ENCODE assay signal across 8 mouse cellular contexts in the genomic region with DNA sequence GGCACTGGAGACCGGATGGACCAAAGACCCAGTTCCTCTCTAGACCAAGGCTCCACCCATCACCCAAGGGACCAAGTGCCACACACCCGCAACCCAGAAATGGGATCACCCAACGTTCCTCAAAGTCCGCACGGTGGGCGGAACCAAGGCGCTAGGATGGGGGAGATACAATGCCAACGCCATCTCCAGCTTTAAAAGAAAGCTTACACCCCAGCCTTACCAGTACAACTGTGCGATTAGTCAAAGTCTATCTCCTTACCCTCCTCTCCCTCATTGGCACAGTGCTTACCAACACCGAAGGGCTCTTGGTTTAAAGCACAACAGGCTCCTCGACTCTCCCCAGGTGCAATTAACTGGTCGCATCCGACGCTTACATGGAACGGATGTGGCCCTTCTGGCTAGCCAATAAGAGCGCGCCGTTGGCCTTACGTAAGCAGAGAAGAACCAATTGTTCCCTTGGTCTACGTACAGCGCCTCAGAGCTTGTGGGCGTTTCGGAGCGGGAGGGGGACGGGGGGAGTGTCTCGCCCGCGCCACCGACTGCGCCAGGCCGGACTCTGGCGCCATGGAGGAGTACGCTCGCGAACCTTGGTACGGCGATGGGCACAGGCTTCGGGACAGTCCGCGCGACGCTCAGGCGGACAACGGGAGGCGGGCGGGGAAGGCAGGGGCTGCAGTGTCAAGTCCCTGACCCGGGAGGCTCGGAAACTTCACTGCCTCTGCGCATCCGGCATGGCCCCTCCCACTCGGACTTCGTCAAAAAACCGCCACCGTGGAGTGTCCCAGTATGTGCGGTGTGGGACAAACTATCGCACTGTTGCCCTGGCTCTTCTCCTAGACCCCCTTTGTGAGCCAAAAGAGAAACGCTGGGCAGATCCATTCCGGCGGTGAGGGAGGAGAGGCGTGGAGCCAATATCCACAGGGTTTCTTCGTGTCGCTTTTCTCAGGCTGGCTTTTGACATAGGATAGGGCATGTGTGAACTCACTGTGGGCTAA. TPM values are rescaled to one million over a fixed set of nuclear protein-coding genes. Genes with fewer than 3 reads are reported as not detected.
DNase-seq lines count a peak whose midpoint lies in the region; ATAC-seq lines count a peak whose summit lies in the region.

TSS of gene Pqbp1 (minus strand) at position 390 of the 995 bp plus-strand sequence.
TSS of gene Timm17b (plus strand) at position 478 of the 995 bp plus-strand sequence.

- H3K9ac ChIP-seq in forebrain, embryonic 14.5 days (ENCODE audit: low read length), result peak within 1 kb of the TSS; percentile 65
- H3K9ac ChIP-seq in neural tube, embryonic 15.5 days (replicated peaks), result peak within 1 kb of the TSS; percentile 58

- intact Hi-C loops in heart, postnatal 14 days (cut with DNase I), result no loop called here

- peak within 1 kb of the TSS; percentile 76 for H3K27ac ChIP-seq in forebrain, embryonic 14.5 days (ENCODE audit: low read depth, low read length)
- H3K27ac ChIP-seq in neural tube, embryonic 15.5 days (replicated peaks), result peak within 1 kb of the TSS; percentile 90

- H3K4me2 ChIP-seq in forebrain, embryonic 14.5 days (ENCODE audit: low read length), result peak within 1 kb of the TSS; percentile 56
- H3K4me2 ChIP-seq in neural tube, embryonic 15.5 days, result peak within 1 kb of the TSS; percentile 58

- H3K27me3 ChIP-seq in forebrain, embryonic 14.5 days (replicated peaks; ENCODE audit: control insufficient read depth, insufficient read depth, low read length), result no peaks in the 10 kb centered on the region
- no peaks in the 10 kb centered on the region for H3K27me3 ChIP-seq in neural tube, embryonic 15.5 days (replicated peaks)

- H3K9me3 ChIP-seq in forebrain, embryonic 14.5 days (replicated peaks; ENCODE audit: control insufficient read depth, low read length), result no peaks in the 10 kb centered on the region
- no peaks in the 10 kb centered on the region for H3K9me3 ChIP-seq in neural tube, embryonic 15.5 days (replicated peaks)

- DNase-seq in ES-CJ7 (ENCODE audit: low read depth, low spot score), result peak; percentile 93
- DNase-seq in cerebellum, adult 11 months, result peak; percentile 81
- DNase-seq in forebrain, embryonic 14.5 days (ENCODE audit: low spot score), result peak; percentile 97
- peak; percentile 83 for DNase-seq in heart, postnatal 14 days
- peak; percentile 90 for DNase-seq in layer of hippocampus, adult 11-12 months (ENCODE audit: low spot score)
- peak; percentile 92 to 94 for DNase-seq in lung, adult 18-20 months
- DNase-seq in testis, postnatal 14 days (ENCODE audit: low spot score), result peak; percentile 91

- 29% methylated on average over 62 of the region's 62 CpGs for WGBS in forebrain, embryonic 14.5 days
- WGBS in neural tube, embryonic 15.5 days, result 19% methylated on average over 62 of the region's 62 CpGs

- no peaks in the 10 kb centered on the region for H3K4me1 ChIP-seq in forebrain, embryonic 14.5 days (ENCODE audit: control insufficient read depth, insufficient read depth, low read length)
- peaks cover 16% of the 10 kb centered on the region for H3K4me1 ChIP-seq in neural tube, embryonic 15.5 days

- ATAC-seq in forebrain, embryonic 14.5 days, result peak; percentile 99
- ATAC-seq in neural tube, embryonic 15.5 days (ENCODE audit: low FRiP score), result peak; percentile 98

- peak within 1 kb of the TSS; percentile 52 for H3K4me3 ChIP-seq in forebrain, embryonic 14.5 days (ENCODE audit: low read depth, low read length)
- peak within 1 kb of the TSS; percentile 54 for H3K4me3 ChIP-seq in neural tube, embryonic 15.5 days (replicated peaks)

- peaks cover 21% of the 10 kb centered on the region for H3K36me3 ChIP-seq in forebrain, embryonic 14.5 days (ENCODE audit: control insufficient read depth, insufficient read depth, low read length)
- H3K36me3 ChIP-seq in neural tube, embryonic 15.5 days, result peaks cover 15% of the 10 kb centered on the region

RNA-seq across cellular contexts. Expression of gene Pqbp1, which starts in this region (rescaled TPM):
- polyA plus RNA-seq in forebrain, embryonic 14.5 days (2014; fragmentation: Nextera tagmentation; extraction: Ambion mirVana), result 144 and 172 TPM in 2 replicates
- total RNA-seq in heart, postnatal 14 days (2021), result 10 to 100 TPM; 22.5 to 26.4 TPM
- 194 and 201 TPM in 2 replicates for polyA plus RNA-seq in neural tube, embryonic 15.5 days (2015; fragmentation: Nextera tagmentation; extraction: Ambion mirVana)

RNA-seq across cellular contexts. Expression of gene Timm17b, which starts in this region (rescaled TPM):
- 193 and 227 TPM in 2 replicates for polyA plus RNA-seq in forebrain, embryonic 14.5 days (2014; fragmentation: Nextera tagmentation; extraction: Ambion mirVana)
- 10 to 100 TPM; 30.8 to 42.9 TPM for total RNA-seq in heart, postnatal 14 days (2021)
- 152 TPM in 2 replicates for polyA plus RNA-seq in neural tube, embryonic 15.5 days (2015; fragmentation: Nextera tagmentation; extraction: Ambion mirVana)

Comparison
In these comparisons a context has a peak if more than half of its experiments do, and no peak if none do; other contexts are left out.
1. Peak in every context shown above with its lines: DNase-seq, ATAC-seq, H3K4me3 ChIP-seq and H3K27ac ChIP-seq.